Mouse (Mus musculus) neutrophil, adult 5-6 weeks (primary cell): Measurements from ENCODE around the gene Oser1. TPM values are rescaled to one million over a fixed set of nuclear protein-coding genes. Genes with fewer than 3 reads are reported as not detected.
"Not testable (repeated sequence)": the region's sequence is repeated elsewhere in the genome, so short reads cannot be mapped to it uniquely, and the experiment has no call there.

Source experiments
- ATAC-seq: fragments of 151-379, 151-347 bp; 2 replicates; pipeline ENCODE4 v1.8.0; 2017; ENCODE audit warnings: mild to moderate bottlenecking, moderate TSS enrichment; ENCODE audit not compliant: insufficient number of reproducible peaks, poor library complexity, low FRiP score, severe bottlenecking; ENCODE audit errors: extremely low read depth
- total RNA-seq: library from RNA; stranded (forward); fragments of 200-1000 nt; gene quantifications from 2 replicates; pipeline ENCODE4 v1.2.3, GENCODE M21; 2017

Oser1 gene
- total RNA-seq, result 63.2 and 77.3 TPM in 2 replicates

DNA sequence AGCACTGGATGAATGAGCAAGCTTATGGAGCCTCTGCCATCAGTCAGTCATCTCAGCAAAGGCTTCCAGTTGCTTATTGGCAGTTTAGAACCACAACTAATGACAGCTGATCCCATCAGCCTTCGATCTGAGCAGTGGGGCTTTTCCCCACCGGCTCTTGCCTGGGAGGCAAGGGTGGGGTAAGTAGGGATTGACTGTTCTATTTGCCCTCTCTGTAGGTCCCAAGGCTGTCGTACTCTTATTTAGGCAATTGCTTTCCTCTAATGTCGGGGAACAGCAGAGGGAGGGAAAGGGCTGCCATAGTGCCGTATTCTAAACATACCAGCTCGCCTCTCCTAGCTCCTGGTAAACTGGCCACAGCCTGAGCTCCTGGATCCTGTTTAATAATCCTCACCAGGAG is at the start of gene Oser1:
TSS of gene Oser1 (minus strand) at position 101 of the 400 bp plus-strand sequence.
- no peak for ATAC-seq

DNA sequence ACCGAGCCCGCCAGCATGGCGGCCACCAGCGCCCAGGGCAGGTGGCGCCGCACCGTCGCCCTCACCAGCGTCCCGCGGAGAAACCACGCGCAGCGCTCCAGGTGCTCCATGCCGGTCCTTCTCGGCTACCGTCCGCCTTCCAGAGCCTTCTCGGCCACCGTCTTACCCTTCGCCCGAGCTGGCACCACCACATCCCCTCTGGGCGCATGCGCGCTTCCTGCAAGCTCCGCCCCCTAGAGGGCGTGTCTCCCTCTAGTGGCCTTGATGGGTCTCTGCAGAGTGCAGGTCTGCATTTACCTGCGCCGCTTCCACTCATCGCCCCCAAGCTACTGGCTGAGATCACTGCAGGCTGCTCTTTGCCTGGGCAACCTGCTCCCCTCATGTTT is 48.0 kb upstream of the Oser1 start, which contains the start of gene Fitm2:
TSS of gene Fitm2 (minus strand) at position 164 of the 386 bp plus-strand sequence.
- ATAC-seq, result peak; percentile 95

DNA sequence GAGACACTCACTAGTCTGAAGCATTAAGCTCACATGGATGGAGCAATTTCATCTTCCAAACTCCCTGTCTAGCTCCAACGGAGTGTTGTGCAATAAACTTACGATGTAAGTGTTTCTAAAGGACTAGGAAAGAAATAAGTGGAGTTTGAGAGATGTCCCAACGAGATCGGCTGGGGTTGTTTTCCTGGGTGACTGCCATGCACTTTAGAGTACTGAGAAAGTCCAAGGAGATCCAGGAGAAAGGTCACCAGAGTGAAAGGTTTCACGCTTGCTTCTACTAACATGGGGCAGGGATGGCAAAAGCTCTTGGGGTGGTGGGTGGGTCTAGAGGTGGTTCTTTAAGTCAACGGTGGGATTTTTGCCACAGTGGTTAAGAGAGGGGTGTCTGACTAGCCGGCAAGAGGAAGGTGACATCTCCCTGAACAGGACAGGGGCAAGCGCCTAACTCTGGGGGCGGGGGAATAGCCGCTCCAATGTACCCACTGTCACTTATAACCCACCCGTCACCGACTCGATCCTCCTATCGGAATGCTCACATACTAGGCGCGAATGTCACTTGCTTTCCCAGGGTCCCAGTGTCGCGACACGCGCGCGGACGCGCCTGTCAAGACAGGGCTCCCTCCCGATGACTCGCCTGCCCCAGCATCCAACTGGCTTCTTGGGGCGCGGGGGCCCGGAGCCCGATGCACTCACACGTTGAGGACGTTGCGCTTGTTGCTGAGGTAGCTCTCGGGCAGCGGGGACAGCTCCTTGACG is 47.4 kb upstream of the Oser1 start:
- no peak; the same call in 1 of the 2 replicates for ATAC-seq

DNA sequence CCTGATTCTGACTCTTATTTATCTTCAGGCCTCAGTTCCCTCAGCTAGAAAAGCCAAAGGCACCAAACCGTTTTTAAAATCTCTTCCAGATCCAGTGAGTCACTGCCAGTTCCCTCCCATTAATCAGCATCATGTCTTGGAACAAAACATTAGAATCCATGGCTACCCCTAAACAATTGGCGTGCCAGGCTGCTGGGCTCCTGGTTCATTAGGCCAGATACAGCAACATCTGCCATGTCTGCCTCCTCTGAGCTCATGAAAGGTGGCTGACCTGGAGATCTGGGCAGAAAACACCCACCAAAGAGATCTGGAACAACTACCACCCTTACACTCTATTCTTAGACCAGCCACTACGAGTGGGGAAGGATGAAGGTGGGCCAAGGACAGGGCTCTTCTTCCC is 46.6 kb upstream of the Oser1 start:
- ATAC-seq, result no peak

DNA sequence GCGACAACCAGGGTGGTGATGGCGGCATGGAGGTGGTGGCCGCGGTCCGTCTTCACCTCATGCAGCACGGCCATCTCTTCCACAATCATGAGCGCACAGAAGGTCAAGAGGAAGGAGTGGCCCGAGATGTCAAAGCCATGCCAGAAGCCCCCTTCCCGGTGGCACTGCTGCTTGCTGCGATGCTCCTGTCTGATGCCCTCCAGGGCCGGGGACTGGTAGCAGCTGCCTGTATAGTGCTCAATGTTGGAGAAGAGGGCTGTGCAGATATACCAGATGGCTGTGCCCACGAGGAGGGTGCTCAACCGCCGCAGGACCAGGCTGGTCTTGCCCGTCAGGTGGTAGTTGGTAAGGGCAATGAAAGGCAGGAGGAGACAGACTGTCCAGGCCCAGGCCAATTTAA is 45.2 kb upstream of the Oser1 start:
- ATAC-seq, result no peak

DNA sequence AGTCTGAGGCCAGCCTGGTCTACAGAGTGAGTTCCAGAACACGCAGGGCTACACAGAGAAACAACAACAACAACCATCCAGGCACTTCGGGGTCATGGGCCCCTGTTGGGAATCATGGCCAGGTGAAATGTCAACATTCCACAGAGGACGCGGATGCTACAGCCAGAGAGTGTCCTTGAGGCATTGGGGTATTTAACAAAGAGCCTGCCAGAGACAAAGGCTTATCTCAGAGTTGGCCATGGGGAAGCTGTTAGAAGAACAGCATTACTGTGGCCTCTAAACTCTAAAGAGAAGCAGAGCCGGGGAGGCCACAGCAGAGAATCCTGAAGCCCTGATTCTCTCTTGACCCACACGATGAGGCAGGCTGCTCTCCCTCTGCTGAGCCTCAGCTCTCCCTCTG is 44.4 kb upstream of the Oser1 start:
- no peak for ATAC-seq

DNA sequence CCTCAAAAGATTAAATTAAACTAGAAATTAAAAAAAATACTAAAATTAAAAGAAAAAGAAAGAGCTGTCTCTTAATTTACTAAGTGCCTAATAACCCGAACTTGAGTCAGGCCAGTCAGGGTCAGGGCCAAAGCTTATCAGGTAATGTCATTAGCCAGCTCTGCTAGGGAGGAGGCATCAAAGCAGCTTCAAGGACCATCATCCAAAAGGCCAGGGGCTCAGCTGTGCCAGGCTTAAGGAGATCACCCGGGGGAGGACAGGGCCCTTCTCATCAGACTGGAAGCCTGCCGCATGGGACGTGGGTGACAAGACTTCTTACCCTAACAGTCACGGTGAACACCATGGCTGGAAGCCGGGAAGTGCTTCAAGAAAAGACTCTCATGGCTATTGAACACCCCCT is 43.1 kb upstream of the Oser1 start:
- no peak for ATAC-seq

DNA sequence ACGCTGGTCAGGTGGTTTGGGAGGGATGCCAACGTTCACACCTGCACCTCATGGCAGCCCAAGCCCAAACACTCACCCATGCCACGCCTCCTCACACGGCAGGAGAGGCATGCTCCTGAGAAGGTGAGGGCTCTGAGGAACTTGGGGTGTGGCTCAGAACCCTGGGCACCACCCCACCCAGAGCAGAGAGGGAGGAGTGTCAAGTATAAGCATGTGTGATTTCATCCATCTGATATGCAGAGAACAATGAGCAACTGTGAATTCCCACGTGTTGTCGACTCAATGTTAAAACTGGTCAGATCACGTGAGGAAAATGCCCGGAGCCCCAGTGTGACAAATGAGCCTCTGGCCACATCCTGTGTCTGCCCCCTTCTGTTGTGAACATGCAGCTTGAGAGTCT is 42.3 kb upstream of the Oser1 start:
- ATAC-seq, result no peak

DNA sequence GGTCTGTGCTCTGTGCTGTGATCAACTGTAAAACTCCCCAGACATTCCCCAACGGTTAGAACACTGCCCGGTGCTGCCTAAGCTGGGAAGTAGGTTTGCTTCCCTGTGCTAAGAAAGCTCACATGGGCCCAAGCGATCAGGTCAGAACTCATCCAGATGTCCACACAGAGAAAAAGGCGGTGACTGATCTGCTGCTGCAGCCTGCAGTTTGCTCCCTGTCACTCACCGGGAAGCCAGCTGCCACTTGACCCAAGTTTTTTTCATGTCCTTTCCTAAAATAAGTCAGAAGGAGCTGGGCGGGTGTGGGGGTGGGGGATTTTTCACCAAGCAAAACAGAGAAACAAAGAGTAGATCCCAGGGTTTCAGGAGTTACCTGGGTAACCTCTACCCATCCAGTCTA is 40.1 kb upstream of the Oser1 start:
- no peak for ATAC-seq

DNA sequence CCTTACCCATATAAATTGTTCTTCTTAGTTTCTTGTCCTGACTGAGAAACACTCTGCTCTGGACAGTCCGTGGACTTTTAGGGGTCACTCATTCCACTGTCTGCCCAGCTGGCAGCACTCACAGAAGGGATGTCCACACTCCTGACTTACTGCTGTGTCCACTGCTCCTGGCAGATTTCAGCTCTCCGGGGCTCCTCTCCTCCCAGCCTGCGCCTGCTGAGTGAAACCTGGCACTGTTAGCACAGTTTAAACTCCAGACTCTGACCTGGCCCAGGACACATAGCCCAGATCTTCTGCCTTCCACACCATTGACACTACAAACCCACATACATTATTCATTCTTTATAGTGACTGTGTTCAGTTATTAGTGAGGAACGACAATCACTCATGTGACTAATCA is 39.5 kb upstream of the Oser1 start:
- no peak for ATAC-seq

DNA sequence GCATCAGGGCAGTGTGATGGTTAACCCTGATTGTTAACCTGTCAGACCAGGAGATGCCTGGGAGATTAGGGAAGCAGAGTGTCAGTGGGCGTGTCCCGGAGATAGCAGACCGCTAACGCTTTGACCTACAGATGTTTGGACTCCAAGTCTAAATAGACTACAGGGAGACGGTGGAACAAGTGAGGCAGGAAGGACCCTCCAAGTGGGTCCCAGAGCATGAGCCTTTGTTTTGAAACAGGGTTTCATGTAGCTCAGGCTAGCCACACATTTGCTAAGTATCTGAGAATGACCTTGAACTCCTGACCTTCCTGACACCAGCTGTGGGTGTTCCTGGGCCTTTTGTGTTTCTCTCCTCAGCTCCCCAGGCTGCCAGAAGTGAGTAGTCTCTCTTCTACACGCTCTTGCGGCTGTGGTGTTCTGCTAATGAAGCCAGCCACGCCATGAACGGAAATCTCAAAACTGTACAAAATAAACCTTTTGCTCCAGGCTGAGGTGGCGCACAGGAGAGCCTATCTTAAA is 38.8 kb upstream of the Oser1 start:
- no peak for ATAC-seq

DNA sequence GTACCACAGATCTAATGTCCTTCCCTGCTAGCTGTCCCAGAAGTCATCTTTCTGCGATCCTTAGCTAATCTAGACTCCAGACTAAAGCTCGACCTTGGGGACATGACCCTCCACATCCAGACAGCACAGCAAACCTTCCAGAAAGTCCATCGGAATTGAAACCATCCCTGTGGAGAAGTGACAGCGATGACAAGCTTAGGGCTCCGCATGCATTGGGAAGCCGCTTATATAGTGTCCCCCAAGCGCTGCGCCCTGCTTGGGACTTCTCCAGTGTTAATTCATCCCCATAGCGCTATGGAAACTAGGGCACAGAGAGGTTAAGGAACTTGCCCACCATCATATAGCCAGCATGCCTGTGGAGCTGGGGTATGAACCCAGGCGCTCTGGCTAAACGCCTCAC is 38.3 kb upstream of the Oser1 start:
- ATAC-seq, result no peak

DNA sequence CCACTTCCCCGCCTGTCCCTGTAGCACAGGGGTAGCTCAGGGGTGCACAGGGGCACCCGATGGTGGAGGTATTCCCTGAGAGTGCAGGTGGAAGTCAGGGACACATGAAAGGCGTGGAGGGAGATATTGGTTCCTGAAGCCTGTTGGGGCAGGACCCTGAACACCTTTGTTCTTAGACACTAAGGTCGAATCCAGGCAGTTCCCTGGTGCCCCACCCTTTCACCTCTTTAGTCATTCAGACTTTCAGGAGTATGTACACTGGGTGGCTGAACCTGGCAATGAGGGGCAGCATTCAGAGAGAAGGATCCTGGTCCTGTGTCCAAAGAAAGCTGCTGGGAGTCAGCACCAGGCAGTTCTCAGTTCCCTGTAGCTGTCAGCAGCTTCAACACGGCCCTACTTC is 37.9 kb upstream of the Oser1 start:
- ATAC-seq, result no peak

DNA sequence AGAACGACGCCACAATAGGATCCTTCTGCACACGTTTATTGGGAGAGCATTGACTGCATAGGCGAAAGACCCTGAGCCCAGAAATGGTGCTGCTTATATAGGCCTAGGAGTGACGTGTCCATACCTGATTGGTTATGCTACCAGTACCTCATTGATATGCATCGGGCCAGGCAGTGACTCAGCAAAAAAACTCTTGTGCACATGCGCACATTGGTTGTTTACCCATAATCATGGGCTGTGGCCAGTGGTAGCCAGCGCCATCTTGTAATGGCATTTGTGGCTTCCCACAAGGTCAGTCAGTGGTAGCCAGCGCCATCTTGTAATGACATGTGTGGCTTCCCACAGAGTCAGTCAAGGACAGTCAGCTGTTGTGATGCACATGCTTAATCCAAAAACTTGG is 36.8 kb upstream of the Oser1 start:
- not testable (repeated sequence) for ATAC-seq

DNA sequence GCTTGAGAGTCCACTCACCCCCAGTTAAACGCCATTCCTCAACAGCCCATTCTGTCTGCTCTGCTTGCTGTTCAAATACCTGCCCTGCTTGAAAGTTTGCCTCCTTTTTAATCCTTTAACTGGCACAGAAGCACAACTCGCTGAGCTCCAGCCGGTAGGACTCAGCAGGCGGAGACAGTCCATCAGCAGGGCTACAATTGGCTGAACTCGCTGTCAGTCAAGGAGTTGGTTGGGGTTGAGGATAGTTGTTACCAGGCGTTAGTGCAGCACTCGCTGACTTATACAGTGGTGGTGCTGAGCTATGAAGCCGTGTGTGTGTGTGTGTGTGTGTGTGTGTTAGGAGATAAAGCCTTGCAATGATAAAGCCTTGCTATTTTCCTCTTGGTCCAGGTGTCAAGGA is 36.1 kb upstream of the Oser1 start:
- ATAC-seq, result no peak

DNA sequence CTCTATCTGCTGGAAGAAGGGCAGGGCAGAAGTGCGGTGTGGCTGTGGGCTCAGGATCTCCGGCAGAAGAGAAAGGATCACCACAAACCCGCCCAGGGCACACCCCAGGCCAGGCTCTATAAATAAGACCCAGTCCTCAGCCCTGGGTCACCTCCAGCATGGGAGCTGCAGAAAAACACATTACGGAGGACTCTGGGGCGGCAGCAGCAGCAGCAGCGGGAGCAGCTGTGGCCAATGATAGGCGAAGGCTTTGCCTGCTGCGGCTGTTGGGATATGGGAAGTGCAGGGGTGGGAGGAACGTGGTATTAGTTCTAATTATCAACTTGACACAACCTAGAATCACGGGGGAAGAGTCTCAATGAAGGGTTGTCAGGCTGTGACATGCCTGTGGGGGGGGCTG is 34.9 kb upstream of the Oser1 start:
- no peak for ATAC-seq

DNA sequence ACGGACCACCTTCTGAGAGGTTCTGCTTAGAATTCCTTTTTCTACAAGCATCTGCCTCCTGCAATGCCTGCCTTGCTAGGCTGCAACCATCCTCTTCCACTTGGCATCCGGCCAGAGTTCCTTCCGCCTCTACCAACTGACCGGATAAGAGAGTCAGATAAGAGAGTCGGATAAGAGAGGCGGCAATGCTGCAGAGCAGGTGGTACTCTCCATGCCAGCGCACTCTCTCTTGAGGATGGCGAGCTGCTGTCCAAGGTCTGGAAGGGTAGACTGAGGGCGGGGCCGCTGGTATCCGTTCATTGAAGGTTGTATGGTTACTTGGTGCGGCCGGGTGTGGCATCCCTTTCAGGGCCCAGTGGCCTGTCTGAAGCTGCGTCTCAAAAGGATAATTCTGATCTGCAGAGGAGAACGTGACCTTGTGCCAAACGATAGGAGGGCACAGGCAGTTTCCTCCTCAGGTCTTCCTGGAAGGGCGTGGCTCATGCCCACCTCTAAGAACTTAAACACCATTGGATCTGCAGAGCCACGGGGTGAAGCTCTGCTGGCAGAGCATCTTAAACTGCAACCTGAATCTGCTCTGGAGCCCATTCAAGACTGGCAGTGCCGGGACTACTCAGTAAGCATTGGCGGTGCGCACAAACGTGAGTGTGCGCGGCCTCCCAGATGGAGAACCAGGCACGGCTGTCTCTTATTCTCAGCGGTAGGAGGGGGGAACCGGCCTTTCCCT is 34.2 kb upstream of the Oser1 start:
- ATAC-seq, result no peak

DNA sequence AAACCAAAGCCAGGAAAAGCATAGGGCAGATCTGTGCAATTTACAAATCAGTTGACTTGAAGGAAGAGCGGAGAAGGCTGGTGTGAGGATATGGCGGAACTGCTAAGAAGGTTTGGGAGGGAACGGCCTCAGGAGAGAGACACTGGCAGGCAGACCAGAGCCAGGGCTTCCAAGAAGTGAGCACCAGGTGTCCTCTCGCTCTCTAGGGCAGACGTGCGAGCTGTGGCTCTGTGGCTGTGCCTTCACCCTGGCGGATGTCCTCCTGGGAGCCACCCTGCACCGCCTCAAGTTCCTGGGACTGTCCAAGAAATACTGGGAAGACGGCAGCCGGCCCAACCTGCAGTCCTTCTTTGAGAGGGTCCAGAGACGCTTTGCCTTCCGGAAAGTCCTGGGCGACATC is 28.9 kb upstream of the Oser1 start:
- ATAC-seq, result no peak

DNA sequence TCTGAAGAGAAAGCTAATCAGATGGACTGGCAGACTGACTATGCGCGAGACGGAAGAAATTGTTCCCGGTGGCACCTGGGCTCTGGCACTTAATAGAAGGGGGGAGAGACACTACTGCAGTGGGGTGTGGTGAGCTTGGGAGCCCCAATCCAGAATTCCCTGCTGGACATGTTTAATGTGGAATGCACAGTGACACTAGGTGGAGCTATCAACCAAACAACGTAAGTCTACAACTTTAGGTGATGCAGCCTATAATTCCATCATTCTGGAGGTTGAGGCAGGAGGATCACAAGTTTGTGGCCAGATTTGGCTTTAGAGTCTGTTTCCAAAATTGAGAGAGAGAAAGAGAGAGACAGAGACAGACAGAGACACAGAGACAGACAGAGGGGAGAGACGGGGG is 28.2 kb upstream of the Oser1 start:
- no peak for ATAC-seq

DNA sequence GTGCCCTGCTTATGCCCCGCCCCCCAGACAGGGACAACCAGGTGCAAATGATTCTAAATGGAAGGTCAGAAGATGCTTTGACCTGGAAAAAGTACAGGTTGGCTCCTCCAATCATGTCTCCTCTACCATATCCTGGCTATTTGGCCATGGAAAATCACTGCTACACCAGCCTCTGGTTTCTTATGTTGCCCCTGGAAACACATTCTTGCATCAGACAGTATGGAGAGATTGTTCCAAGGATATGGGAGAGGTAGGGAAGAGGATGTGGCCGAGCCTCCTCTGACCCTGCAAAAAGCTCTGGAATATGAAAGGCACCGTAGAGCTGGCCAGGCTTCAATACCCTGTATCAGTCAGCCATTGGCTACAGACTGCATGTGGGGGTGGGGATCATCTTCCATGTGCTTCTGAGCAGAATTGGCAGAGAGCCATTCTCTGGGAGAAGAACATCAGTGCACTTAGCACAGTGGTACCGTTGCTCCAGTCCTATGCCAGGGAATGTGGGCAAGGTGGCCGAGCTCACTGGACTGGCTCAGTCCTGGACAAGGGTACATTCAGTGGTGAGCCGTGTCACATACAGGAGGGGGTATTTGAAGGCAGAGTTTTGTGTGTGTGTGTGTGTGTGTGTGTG is 26.3 kb upstream of the Oser1 start:
- ATAC-seq, result no peak
